Mouse (Mus musculus) cortical plate, adult 2 months (tissue): ENCODE results near the gene Gli1. TPM values are rescaled to one million over a fixed set of nuclear protein-coding genes. Genes with fewer than 3 reads are reported as not detected.
"Not testable (repeated sequence)": the region's sequence is repeated elsewhere in the genome, so short reads cannot be mapped to it uniquely, and the experiment has no call there.

Source experiments
- H3K27ac ChIP-seq: fragments of 200-500 bp; 2 replicates; pipeline ENCODE4 v1.5.1; 2012; ENCODE audit warnings: low read length, control low read depth, inconsistent platforms; ENCODE audit not compliant: insufficient read depth
- H3K4me1 ChIP-seq: fragments of 200-500 bp; 2 replicates; pipeline ENCODE4 v1.6.1; 2011; ENCODE audit warnings: low read length; ENCODE audit not compliant: control insufficient read depth, insufficient read depth
- H3K4me3 ChIP-seq: fragments of 200-500 bp; 2 replicates; pipeline ENCODE4 v1.5.1; 2011; ENCODE audit warnings: mild to moderate bottlenecking, low read length, control low read depth; ENCODE audit not compliant: insufficient read depth
- CTCF ChIP-seq: fragments of 200-500 bp; IDR thresholded peaks from 2 replicates; pipeline ENCODE4 v1.5.1; 2011; ENCODE audit warnings: mild to moderate bottlenecking, control low read depth, low read length; ENCODE audit not compliant: insufficient read depth; ENCODE audit errors: extremely low read depth
- POLR2A ChIP-seq: fragments of 200-500 bp; IDR thresholded peaks from 2 replicates; pipeline ENCODE4 v1.6.1; 2011; ENCODE audit warnings: mild to moderate bottlenecking, low read length, control low read depth; ENCODE audit not compliant: insufficient read depth; ENCODE audit errors: extremely low read depth
- polyA plus RNA-seq: library from polyadenylated mRNA; depleted of rRNA; stranded (reverse); fragments of >200 nt; gene quantifications from 2 replicates; pipeline ENCODE4 v1.2.3, GENCODE M21; 2012

The Gli1 gene
- polyA plus RNA-seq, 1 experiment, result 2.3 TPM

- no peak for TF ChIP-seq POLR2A
- TF ChIP-seq CTCF, result no peak
- Histone ChIP-seq H3K4me3 (no peak overlapping the region), H3K4me1 (no peaks in the 10 kb centered on the region), H3K27ac (no peak overlapping the region)
These were observed 28.9 kb downstream of the Gli1 start for GRCm38 (mm10) chr10:127312858-127313257.

- Histone ChIP-seq H3K27ac (0 out of 2 replicates have a peak overlapping the region, but pooled peaks have one; percentile 5), H3K4me3 (peak overlapping the region; percentile 52), H3K4me1 (no peaks in the 10 kb centered on the region)
- TF ChIP-seq CTCF (peak; percentile 73), POLR2A (no peak)
These were observed 29.5 kb downstream of the Gli1 start for GRCm38 (mm10) chr10:127312356-127312676.

GRCm38 (mm10) chr10:127311476-127312355 lies 30.1 kb downstream of the Gli1 start, which contains the start of gene Mars:
Mars (minus strand) TSS chr10:127311786.
- Histone ChIP-seq H3K27ac (peak within 1 kb of the TSS; percentile 15; the same call in 1 of the 2 replicates), H3K4me1 (no peaks in the 10 kb centered on the region), H3K4me3 (peak within 1 kb of the TSS; percentile 52)
- no peak for TF ChIP-seq CTCF
- peak; percentile 77; the same call in 1 of the 2 replicates for TF ChIP-seq POLR2A

- Histone ChIP-seq H3K4me3 (peak overlapping the region; percentile 52), H3K27ac (peak overlapping the region; percentile 15; the same call in 1 of the 2 replicates), H3K4me1 (no peaks in the 10 kb centered on the region)
- no peak for TF ChIP-seq CTCF
- TF ChIP-seq POLR2A, result no peak
These were observed 31.0 kb downstream of the Gli1 start for GRCm38 (mm10) chr10:127310523-127311475.

- H3K4me3 ChIP-seq, H3K27ac ChIP-seq, H3K4me1 ChIP-seq: not testable (repeated sequence)
These were observed 32.6 kb downstream of the Gli1 start for GRCm38 (mm10) chr10:127309167-127309566.

GRCm38 (mm10) chr10:127303136-127303535 lies 38.6 kb downstream of the Gli1 start:
- H3K27ac ChIP-seq, result no peak overlapping the region

GRCm38 (mm10) chr10:127300361-127300760 lies 41.4 kb downstream of the Gli1 start:
- H3K4me3 ChIP-seq, result no peak overlapping the region
- no peak overlapping the region for H3K27ac ChIP-seq
- no peak for TF ChIP-seq POLR2A
- no peak for TF ChIP-seq CTCF
- no peaks in the 10 kb centered on the region for H3K4me1 ChIP-seq

More at GRCm38 (mm10) chr10:127303136-127303535, 38.6 kb downstream of the Gli1 start:
- no peak for TF ChIP-seq POLR2A
- TF ChIP-seq CTCF, result no peak
- no peak overlapping the region for H3K4me3 ChIP-seq
- no peaks in the 10 kb centered on the region for H3K4me1 ChIP-seq

- TF ChIP-seq POLR2A, result no peak
- no peak for TF ChIP-seq CTCF
- H3K27ac ChIP-seq, result no peak overlapping the region
- peaks cover 3% of the 10 kb centered on the region; the same call in 1 of the 2 replicates for H3K4me1 ChIP-seq
- no peak overlapping the region for H3K4me3 ChIP-seq
These were observed 44.5 kb downstream of the Gli1 start for GRCm38 (mm10) chr10:127297015-127297871.
